28 mouse cellular contexts compared by ENCODE assay signal in genomic region chr1:152075725-152076124, GRCm38 (mm10). TPM values are rescaled to one million over a fixed set of nuclear protein-coding genes. Genes with fewer than 3 reads are reported as not detected.
DNase-seq lines count a peak whose midpoint lies in the region; ATAC-seq lines count a peak whose summit lies in the region.
"Had no signal": no experiment of that assay in that cellular context is flagged by ENCODE, and none has a peak within 500 bp of the region (broad histone marks: within the 10 kb centered on the region; RNA-seq: fewer than 3 reads in every experiment).

No protein-coding gene starts in this region.

- H3K36me3 ChIP-seq in neural tube, embryonic 12.5 days = no peaks in the 10 kb centered on the region
- H3K36me3 ChIP-seq in hindbrain, embryonic 15.5 days = no peaks in the 10 kb centered on the region
- H3K36me3 ChIP-seq: embryonic facial prominence, embryonic 13.5 days; heart, embryonic 15.5 days; limb, embryonic 12.5 days; liver, embryonic 15.5 days; neural tube, embryonic 15.5 days had no signal

- no peak overlapping the region for H3K4me3 ChIP-seq in neural tube, embryonic 12.5 days
- H3K4me3 ChIP-seq in hindbrain, embryonic 15.5 days = no peak overlapping the region
- H3K4me3 ChIP-seq: embryonic facial prominence, embryonic 13.5 days; heart, embryonic 15.5 days; layer of hippocampus, adult 2 months; left cerebral cortex, adult 2 months; limb, embryonic 12.5 days; liver, embryonic 15.5 days; neural tube, embryonic 15.5 days had no signal

- H3K4me2 ChIP-seq in neural tube, embryonic 12.5 days (replicated peaks) = no peak overlapping the region
- no peak overlapping the region for H3K4me2 ChIP-seq in hindbrain, embryonic 15.5 days
- H3K4me2 ChIP-seq: embryonic facial prominence, embryonic 13.5 days; heart, embryonic 15.5 days; limb, embryonic 12.5 days; liver, embryonic 15.5 days; lung, embryonic 14.5 days; neural tube, embryonic 15.5 days had no signal

- 80% methylated on average over 6 of the region's 6 CpGs for WGBS in neural tube, embryonic 12.5 days
- 44% methylated on average over 6 of the region's 6 CpGs for WGBS in hindbrain, embryonic 15.5 days

- intact Hi-C loops in heart, postnatal 36 days (cut with DNase I) = no loop called here

- no peaks in the 10 kb centered on the region for H3K27me3 ChIP-seq in neural tube, embryonic 12.5 days (replicated peaks)
- no peaks in the 10 kb centered on the region for H3K27me3 ChIP-seq in hindbrain, embryonic 15.5 days
- H3K27me3 ChIP-seq: embryonic facial prominence, embryonic 13.5 days; heart, embryonic 15.5 days; limb, embryonic 12.5 days; liver, embryonic 15.5 days; neural tube, embryonic 15.5 days had no signal

- DNase-seq in heart, adult 11 months = peak; percentile 56
- no peak for DNase-seq in heart, postnatal 36 days
- no peak for DNase-seq in neural tube, embryonic 10.5 days (ENCODE audit: extremely low spot score, low spot score)
- no peak for DNase-seq in MN1 (ENCODE audit: low spot score)
- DNase-seq in c-Kit-positive CD71-positive TER-119-positive erythroid progenitor cells, embryonic 14.5 days (ENCODE audit: low spot score) = no peak
- DNase-seq: adrenal gland, adult 8-10 months; B cell, adult 2 months; cerebellum, adult 11 months; cerebellum, adult 9-11 months; gastrocnemius, postnatal 10 days; heart, postnatal 4 days; kidney, adult 2 months; kidney, postnatal 36 days; lung, postnatal 14 days; retina, postnatal 1 day; right cerebral cortex, postnatal 14 days; thymus, postnatal 4 days had no signal

- H3K4me1 ChIP-seq in neural tube, embryonic 12.5 days = peaks cover 2% of the 10 kb centered on the region; the same call in 1 of the 2 replicates
- peaks cover 28% of the 10 kb centered on the region for H3K4me1 ChIP-seq in hindbrain, embryonic 15.5 days (replicated peaks)
- H3K4me1 ChIP-seq: liver, embryonic 15.5 days had no signal

- H3K27ac ChIP-seq in neural tube, embryonic 12.5 days = no peak overlapping the region
- H3K27ac ChIP-seq in hindbrain, embryonic 15.5 days (replicated peaks) = no peak overlapping the region
- H3K27ac ChIP-seq: embryonic facial prominence, embryonic 13.5 days; heart, embryonic 15.5 days; layer of hippocampus, adult 2 months; left cerebral cortex, adult 2 months; limb, embryonic 12.5 days; liver, embryonic 15.5 days; neural tube, embryonic 15.5 days had no signal

- H3K9ac ChIP-seq in neural tube, embryonic 12.5 days = no peak overlapping the region
- no peak overlapping the region for H3K9ac ChIP-seq in hindbrain, embryonic 15.5 days
- H3K9ac ChIP-seq: embryonic facial prominence, embryonic 13.5 days; heart, embryonic 15.5 days; limb, embryonic 12.5 days; liver, embryonic 15.5 days; lung, embryonic 14.5 days; neural tube, embryonic 15.5 days had no signal

- no peaks in the 10 kb centered on the region for H3K9me3 ChIP-seq in neural tube, embryonic 12.5 days
- no peaks in the 10 kb centered on the region for H3K9me3 ChIP-seq in hindbrain, embryonic 15.5 days
- H3K9me3 ChIP-seq: embryonic facial prominence, embryonic 13.5 days; heart, embryonic 15.5 days; limb, embryonic 12.5 days; liver, embryonic 15.5 days; neural tube, embryonic 15.5 days had no signal

- peak; percentile 39; the same call in 1 of the 2 replicates for ATAC-seq in neural tube, embryonic 12.5 days (ENCODE audit: low FRiP score, low read depth)
- ATAC-seq in hindbrain, embryonic 15.5 days (ENCODE audit: low FRiP score, low read depth) = 0 out of 2 replicates have a peak, but pooled peaks have one; percentile 43
- ATAC-seq: activated CD4-positive, CD25-positive, alpha-beta regulatory T cell, adult 4 months had no signal

RNA-seq across cellular contexts. Expression of gene 1700025G04Rik, which starts 14.2 kb away (rescaled TPM):
- total RNA-seq in heart, postnatal 36 days (2021) = 10 to 100 TPM; 41.2 to 44.2 TPM
- 49.9 and 50.0 TPM in 2 replicates for polyA plus RNA-seq in neural tube, embryonic 12.5 days (2016; fragmentation: Nextera tagmentation; extraction: Ambion mirVana)
- polyA plus RNA-seq in hindbrain, embryonic 15.5 days (2015; fragmentation: Nextera tagmentation; extraction: Ambion mirVana) = 33.9 and 34.2 TPM in 2 replicates
